Mouse (Mus musculus): ENCODE results near the gene Lpar2. TPM values are rescaled to one million over a fixed set of nuclear protein-coding genes. Genes with fewer than 3 reads are reported as not detected.

Gene Lpar2
- 0.65 and 0.68 TPM in 2 replicates for polyA plus RNA-seq (2016; fragmentation: Nextera tagmentation; extraction: Ambion mirVana)

DNA sequence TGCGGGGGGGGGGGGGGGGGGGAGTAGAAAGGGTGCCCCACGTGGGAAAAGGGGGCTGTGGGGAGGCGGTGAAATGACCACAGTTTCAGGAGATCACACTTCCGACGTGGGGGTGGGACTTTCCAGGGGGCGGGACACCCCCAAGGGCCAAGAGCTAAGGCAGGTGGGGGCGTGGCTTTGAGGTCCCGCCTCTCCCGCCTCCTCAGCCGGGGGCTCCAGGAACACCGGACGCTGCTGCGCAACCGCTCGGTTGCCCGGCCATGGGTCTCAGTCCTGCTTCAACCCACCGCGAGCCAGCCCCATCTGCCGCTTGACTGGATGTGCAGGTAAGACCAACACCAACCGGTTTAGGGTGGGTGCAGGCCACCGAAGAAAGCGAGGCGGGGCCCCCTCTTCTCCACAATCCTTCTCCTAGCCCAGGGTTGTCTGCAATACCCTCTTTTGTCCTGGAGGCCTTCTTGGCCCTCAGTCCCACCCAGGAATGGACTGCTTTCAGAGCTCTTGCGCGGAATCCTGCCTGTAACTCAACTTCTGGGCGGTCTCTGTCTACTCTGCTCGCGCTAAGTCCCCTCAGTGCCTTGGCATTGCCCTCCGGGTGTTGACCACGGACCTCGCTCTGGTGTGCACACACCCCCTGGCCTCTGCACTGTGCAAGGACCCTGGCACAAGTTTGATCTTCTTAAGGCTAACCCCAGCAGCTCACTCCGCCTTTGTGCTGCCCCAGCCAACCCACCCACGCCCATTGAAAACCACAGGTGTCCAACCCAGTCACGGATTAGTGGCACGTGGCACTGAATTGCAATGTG, at the start of gene Lpar2:
Gene Lpar2 (plus strand): TSS at position 44 of the 806 bp plus-strand sequence.
- Histone ChIP-seq H3K4me3 (peak within 1 kb of the TSS; percentile 71), H3K4me1 (peaks cover 44% of the 10 kb centered on the region), H3K27me3 (ENCODE audit: low read depth, poor library complexity, severe bottlenecking) (peaks cover 33% of the 10 kb centered on the region), H3K9me3 (replicated peaks) (no peaks in the 10 kb centered on the region), H3K27ac (replicated peaks) (peak within 1 kb of the TSS; percentile 88), H3K36me3 (peaks cover 55% of the 10 kb centered on the region)
- peak; percentile 80 for DNase-seq (ENCODE audit: low spot score)
- under 1% methylated on average over 32 of the region's 35 CpGs for WGBS

DNA sequence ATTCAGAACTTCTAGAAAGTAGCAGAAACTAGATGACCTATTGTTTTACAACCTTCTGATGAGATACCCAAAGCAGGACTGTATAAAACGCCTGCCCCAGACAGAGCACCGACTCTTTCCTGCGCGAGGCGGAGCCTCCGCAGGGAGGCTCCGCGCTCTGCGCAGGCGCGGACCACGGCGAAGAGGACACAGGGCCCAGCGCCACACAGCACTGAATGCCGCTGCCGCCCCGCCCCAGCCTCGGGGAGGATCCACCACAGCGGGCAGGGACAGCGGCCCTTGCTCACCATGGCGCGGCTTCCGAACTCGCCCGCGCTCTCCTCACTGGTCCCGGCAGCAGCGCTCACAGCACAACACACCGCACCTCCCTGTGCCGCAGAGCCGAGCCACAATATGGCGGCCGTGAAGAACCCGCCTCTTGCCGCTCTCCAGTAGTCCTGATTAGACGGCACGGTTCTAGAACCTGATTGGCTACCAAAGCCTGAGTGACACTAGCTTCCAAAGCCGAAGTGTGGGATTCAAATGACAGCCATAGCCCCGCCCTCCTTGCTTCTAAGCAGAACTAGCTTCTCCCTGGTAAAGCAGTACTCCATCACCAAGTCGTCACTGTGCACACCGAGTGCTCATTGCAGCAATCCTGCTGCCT, 47.6 kb upstream of the Lpar2 start, which contains the start of gene Gm20422:
Gene Gm20422 (minus strand): TSS at position 384 of the 646 bp plus-strand sequence.
- Histone ChIP-seq H3K27me3 (ENCODE audit: low read depth, poor library complexity, severe bottlenecking) (no peaks in the 10 kb centered on the region), H3K36me3 (peaks cover 25% of the 10 kb centered on the region), H3K27ac (replicated peaks) (peak within 1 kb of the TSS; percentile 99), H3K4me1 (peaks cover 31% of the 10 kb centered on the region), H3K4me3 (peak within 1 kb of the TSS; percentile 81), H3K9me3 (replicated peaks) (no peaks in the 10 kb centered on the region)
- WGBS, result under 1% methylated on average over 41 of the region's 41 CpGs
- peak; percentile 94 for DNase-seq (ENCODE audit: low spot score)

DNA sequence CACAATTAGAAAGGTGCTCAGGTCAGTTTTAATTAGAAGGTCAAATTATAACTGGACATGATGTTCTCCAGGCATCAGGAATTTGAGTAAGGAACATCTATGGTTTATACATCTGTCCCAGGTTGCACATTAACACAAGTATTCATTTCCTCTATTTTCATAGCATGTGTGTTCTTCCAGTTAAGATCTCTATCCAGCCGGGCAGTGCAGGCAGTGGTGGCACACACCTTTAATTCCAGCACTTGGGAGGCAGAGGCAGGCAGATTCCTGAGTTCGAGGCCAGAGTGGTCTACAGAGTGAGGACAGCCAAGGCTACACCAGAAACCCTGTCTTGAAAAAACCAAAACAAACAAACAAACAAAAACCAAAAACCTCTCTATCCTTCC, 47.1 kb upstream of the Lpar2 start:
- no peak for DNase-seq (ENCODE audit: low spot score)

DNA sequence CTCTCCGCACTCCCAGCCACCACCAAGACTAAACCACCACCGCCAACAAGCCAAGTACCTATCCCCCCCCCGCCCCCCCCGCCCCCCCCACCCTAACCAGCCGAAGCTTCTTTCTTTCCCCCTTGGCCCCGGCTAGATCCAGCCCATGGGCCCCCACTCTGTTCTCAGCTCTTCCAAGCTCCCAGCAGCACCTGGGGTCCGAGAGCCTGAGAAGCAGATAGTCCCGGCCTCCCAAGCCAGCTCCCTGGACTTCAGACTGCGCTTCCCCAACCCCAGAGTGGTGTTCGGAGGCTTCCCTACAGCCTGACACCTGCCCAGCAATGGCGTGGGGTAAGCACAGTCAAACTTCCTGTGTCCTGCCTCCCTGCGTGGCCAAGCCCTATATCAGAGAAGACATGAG, 45.1 kb upstream of the Lpar2 start:
- Histone ChIP-seq H3K4me1 (peaks cover 25% of the 10 kb centered on the region), H3K4me3 (no peak overlapping the region), H3K27me3 (ENCODE audit: low read depth, poor library complexity, severe bottlenecking) (no peaks in the 10 kb centered on the region), H3K9me3 (replicated peaks) (no peaks in the 10 kb centered on the region), H3K36me3 (0 out of 2 replicates have a peak, but pooled peaks cover 3% of the 10 kb centered on the region), H3K27ac (replicated peaks) (no peak overlapping the region)
- 74% methylated on average over 10 of the region's 12 CpGs for WGBS
- no peak for DNase-seq (ENCODE audit: low spot score)

More for the DNA sequence above, 47.1 kb upstream of the Lpar2 start:
- H3K27ac ChIP-seq (replicated peaks), result peak overlapping the region; percentile 99; the same call in 1 of the 2 replicates
- no peaks in the 10 kb centered on the region for H3K9me3 ChIP-seq (replicated peaks)
- H3K4me1 ChIP-seq, result peaks cover 31% of the 10 kb centered on the region
- H3K27me3 ChIP-seq (ENCODE audit: low read depth, poor library complexity, severe bottlenecking), result no peaks in the 10 kb centered on the region
- peaks cover 20% of the 10 kb centered on the region for H3K36me3 ChIP-seq
- H3K4me3 ChIP-seq, result peak overlapping the region; percentile 81
- WGBS, result 56% methylated on average over 2 of the region's 2 CpGs

DNA sequence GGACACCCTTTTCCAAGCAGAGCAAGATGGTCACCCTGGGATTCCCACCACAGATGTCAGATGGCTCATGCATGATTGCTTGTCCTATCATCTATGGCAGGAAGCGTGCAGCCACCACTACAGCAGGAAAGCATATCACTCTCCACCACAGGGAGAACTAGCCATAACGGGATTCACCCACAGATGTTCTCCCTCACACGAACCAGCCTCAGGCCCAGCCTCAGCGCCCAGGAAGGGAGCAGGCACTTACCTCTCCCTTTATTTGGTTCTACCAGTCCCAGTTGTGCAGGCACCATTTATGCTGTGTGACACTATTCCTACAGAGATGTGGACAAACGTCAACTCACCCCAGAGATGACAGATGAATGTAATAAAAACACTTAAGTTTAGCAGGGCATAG, 33.1 kb upstream of the Lpar2 start:
- DNase-seq (ENCODE audit: low spot score), result no peak
- H3K36me3 ChIP-seq, result peaks cover 16% of the 10 kb centered on the region
- WGBS, result 85% methylated on average over 5 of the region's 5 CpGs

DNA sequence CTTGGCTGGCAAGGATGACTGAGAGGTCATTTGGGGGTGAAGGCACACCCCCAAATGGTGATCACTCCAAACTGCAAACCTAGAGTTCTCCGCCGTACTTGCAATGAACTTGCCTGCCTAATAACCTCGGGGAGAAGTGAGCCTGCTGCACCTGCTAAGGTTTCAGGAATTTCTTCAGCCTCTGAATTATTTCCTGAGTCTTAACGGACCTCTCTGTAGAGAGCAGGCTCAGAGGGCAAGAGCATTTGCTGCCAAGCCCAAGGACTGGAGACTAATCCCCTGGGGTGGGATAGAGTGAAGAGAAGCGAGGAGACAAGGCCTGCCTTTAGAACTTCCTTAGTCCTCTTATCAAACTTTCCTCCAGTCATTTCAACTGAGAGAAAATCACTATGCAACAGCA, 32.5 kb upstream of the Lpar2 start:
- WGBS, result 72% methylated on average over 5 of the region's 5 CpGs
- Histone ChIP-seq H3K27me3 (ENCODE audit: low read depth, poor library complexity, severe bottlenecking) (no peaks in the 10 kb centered on the region), H3K9me3 (replicated peaks) (no peaks in the 10 kb centered on the region), H3K4me3 (peak overlapping the region; percentile 84), H3K27ac (replicated peaks) (no peak overlapping the region), H3K4me1 (peaks cover 34% of the 10 kb centered on the region), H3K36me3 (peaks cover 23% of the 10 kb centered on the region)
- DNase-seq (ENCODE audit: low spot score), result no peak

More for the DNA sequence above, 33.1 kb upstream of the Lpar2 start:
- Histone ChIP-seq H3K27me3 (ENCODE audit: low read depth, poor library complexity, severe bottlenecking) (no peaks in the 10 kb centered on the region), H3K4me3 (no peak overlapping the region), H3K9me3 (replicated peaks) (no peaks in the 10 kb centered on the region), H3K27ac (replicated peaks) (no peak overlapping the region), H3K4me1 (peaks cover 34% of the 10 kb centered on the region)

DNA sequence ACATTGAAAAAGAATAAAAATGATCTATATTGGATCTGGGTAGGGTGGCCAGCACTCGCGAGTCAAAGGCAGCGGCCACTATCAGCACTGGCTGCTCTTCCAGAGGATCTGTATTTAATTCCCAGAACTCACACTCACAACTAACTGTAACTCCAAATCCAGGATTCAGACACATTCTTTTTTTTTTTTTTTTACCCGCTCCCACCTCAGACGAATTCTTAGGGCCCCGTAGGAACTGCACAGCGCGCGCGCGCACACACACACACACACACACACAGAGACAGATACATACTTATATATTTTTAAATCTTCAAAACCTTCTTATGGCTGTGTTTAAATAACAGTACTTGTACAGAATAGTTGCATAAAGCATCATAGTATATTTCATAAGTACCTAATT, 31.9 kb upstream of the Lpar2 start:
- peak overlapping the region; percentile 84 for H3K4me3 ChIP-seq
- H3K27me3 ChIP-seq (ENCODE audit: low read depth, poor library complexity, severe bottlenecking), result no peaks in the 10 kb centered on the region
- H3K36me3 ChIP-seq, result peaks cover 29% of the 10 kb centered on the region
- H3K4me1 ChIP-seq, result peaks cover 34% of the 10 kb centered on the region
- H3K9me3 ChIP-seq (replicated peaks), result no peaks in the 10 kb centered on the region
- peak overlapping the region; percentile 96 for H3K27ac ChIP-seq (replicated peaks)
- WGBS, result 33% methylated on average over 11 of the region's 11 CpGs
- no peak for DNase-seq (ENCODE audit: low spot score)

DNA sequence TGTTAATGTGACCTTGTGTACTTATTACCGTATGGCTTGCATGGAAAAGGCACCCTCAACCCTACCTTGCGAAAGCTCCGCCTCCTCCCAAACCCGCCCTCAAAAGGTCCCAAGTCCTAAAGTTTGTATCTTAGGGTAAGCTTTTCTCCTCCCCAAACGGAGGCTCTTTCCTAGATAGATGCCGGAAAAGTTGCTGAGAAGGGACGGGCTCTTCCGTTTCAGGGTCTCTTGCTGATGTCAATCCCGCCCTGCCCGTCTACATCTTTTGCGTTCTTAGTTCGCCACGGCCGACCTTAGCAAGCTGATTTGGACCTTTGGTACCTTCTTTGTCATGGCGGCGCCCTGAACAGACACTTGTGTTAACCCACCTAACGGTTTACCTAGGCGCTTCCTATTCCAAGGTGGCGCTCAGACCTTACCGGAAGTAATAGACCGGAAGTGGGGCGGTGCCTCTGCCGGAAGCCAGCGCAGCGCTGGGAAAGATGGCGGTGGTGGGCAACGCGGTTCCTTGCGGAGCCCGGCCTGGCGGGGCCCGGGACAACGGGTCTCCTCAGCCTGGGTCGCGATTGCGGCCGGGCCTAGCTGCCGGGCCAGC, 31.4 kb upstream of the Lpar2 start, which contains the start of the genes Atp13a1 and Zfp866:
Gene Atp13a1 (plus strand): TSS at position 391 of the 595 bp plus-strand sequence.
Gene Zfp866 (minus strand): TSS at position 406 of the 595 bp plus-strand sequence.
- Histone ChIP-seq H3K4me1 (peaks cover 34% of the 10 kb centered on the region), H3K27ac (replicated peaks) (peak within 1 kb of the TSS; percentile 96), H3K4me3 (peak within 1 kb of the TSS; percentile 84), H3K27me3 (ENCODE audit: low read depth, poor library complexity, severe bottlenecking) (no peaks in the 10 kb centered on the region), H3K36me3 (peaks cover 34% of the 10 kb centered on the region), H3K9me3 (replicated peaks) (no peaks in the 10 kb centered on the region)
- WGBS, result under 1% methylated on average over 38 of the region's 38 CpGs
- DNase-seq (ENCODE audit: low spot score), result peak; percentile 91

DNA sequence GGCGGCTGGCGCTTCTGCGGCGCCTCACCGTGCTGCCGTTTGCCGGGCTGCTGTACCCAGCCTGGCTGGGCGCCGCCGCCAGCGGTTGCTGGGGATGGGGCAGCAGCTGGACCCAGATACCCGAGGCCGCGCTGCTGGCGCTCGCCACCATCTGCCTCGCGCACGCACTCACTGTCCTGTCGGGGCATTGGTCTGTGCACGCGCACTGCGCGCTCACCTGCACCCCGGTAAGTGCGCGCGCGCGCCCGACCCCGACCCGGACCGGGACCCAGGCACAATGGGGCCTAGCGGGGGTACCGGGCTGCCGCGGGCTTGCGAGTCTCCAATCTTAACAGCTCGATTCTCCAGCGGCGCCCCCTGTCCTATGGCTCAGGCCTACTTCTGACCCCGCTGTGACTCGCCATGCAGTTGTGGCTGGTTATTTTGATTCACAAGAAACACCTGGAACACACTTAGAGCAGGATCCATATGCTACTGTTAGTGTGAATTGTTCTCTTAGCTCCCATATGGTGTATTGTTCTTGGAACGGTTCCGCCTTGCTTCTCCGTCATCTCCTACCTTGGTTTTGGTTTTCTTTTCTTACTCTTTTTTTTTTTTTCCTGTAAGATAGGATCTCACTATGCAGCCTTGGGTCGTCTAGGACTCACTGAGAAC, 30.7 kb upstream of the Lpar2 start:
- WGBS, result under 1% methylated on average over 47 of the region's 48 CpGs
- Histone ChIP-seq H3K27ac (replicated peaks) (peak overlapping the region; percentile 96), H3K4me3 (peak overlapping the region; percentile 84), H3K36me3 (peaks cover 41% of the 10 kb centered on the region), H3K27me3 (ENCODE audit: low read depth, poor library complexity, severe bottlenecking) (no peaks in the 10 kb centered on the region), H3K9me3 (replicated peaks) (no peaks in the 10 kb centered on the region), H3K4me1 (peaks cover 34% of the 10 kb centered on the region)
- no peak for DNase-seq (ENCODE audit: low spot score)

DNA sequence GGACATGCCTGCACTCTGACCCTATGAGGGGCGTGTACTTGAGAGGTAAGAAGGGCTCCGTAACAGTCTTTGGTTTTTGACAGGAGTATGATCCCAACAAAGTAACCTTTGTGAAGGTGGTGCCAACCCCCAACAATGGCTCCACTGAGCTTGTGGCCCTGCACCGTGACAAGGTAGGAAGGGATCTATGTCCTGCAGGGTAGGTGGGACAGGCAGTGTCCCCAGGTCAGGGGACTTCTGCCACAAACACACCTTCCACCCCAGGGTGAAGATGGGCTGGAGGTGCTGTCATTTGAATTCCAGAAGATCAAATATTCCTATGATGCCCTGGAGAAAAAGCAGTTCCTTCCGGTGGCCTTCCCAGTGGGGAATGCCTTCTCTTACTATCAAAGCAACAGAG, 28.6 kb upstream of the Lpar2 start:
- no peaks in the 10 kb centered on the region for H3K9me3 ChIP-seq (replicated peaks)
- WGBS, result 93% methylated on average over 4 of the region's 4 CpGs
- peaks cover 62% of the 10 kb centered on the region for H3K36me3 ChIP-seq
- no peak overlapping the region for H3K4me3 ChIP-seq
- no peaks in the 10 kb centered on the region for H3K27me3 ChIP-seq (ENCODE audit: low read depth, poor library complexity, severe bottlenecking)
- no peak overlapping the region for H3K27ac ChIP-seq (replicated peaks)
- peaks cover 34% of the 10 kb centered on the region for H3K4me1 ChIP-seq
- no peak for DNase-seq (ENCODE audit: low spot score)

DNA sequence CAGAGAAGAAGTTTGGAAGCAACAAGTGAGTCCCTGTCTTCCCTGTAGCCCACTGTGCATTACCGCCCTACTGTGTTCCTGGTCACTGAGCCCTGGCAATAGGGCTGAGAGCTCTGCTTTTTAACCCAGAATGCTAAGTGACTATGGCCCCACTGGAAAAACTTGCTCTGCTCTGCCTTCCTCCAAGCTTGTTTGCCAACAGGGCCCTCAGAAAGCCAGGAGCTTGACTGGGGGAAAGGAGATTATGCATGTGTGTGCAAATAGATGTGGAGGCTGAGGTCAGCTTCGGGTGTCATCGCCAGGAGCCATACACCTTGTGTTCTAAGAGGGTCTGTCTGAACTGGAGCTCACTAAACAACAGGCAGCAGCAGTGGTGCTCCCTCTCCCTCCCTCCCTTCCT, 28.1 kb upstream of the Lpar2 start:
- H3K4me1 ChIP-seq, result peaks cover 34% of the 10 kb centered on the region
- no peak overlapping the region for H3K4me3 ChIP-seq
- no peak for DNase-seq (ENCODE audit: low spot score)
- peaks cover 66% of the 10 kb centered on the region for H3K36me3 ChIP-seq
- 92% methylated on average over 3 of the region's 3 CpGs for WGBS
- no peaks in the 10 kb centered on the region for H3K27me3 ChIP-seq (ENCODE audit: low read depth, poor library complexity, severe bottlenecking)
- no peaks in the 10 kb centered on the region for H3K9me3 ChIP-seq (replicated peaks)
- H3K27ac ChIP-seq (replicated peaks), result no peak overlapping the region

DNA sequence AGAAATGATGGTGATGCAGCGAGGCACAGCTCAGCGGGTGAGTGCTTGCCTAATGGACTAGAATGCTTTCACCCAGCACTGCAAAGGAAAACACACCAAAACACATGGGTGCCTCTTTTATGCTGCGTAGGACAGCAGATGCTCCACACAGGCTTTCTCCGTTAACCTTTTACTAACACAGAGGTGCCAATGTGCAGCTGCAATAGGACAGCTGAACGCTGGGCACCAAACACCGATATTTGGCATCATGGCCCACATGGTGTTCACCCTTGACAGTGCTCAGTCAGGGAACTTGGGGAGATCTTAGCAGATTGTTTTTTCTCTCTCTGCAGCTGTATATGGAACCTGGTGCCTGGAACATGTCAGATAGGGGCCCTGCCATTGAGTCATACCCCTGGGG, 27.3 kb upstream of the Lpar2 start:
- no peak overlapping the region for H3K27ac ChIP-seq (replicated peaks)
- H3K27me3 ChIP-seq (ENCODE audit: low read depth, poor library complexity, severe bottlenecking), result no peaks in the 10 kb centered on the region
- H3K4me3 ChIP-seq, result no peak overlapping the region
- peaks cover 74% of the 10 kb centered on the region for H3K36me3 ChIP-seq
- 96% methylated on average over 6 of the region's 6 CpGs for WGBS
- no peaks in the 10 kb centered on the region for H3K9me3 ChIP-seq (replicated peaks)
- no peak for DNase-seq (ENCODE audit: low spot score)
- H3K4me1 ChIP-seq, result peaks cover 30% of the 10 kb centered on the region

Data from midbrain, embryonic 10.5 days (tissue).